Mouse (Mus musculus): ENCODE data around the gene Tmem72. TPM values are rescaled to one million over a fixed set of nuclear protein-coding genes. Genes with fewer than 3 reads are reported as not detected.

Tmem72 gene
- total RNA-seq, 2 experiments from 2014 or later: 0.03 to 0.13 TPM

- no peak for DNase-seq
Measured at GRCm38 (mm10) chr6:116649811-116650210, 66.9 kb downstream of the Tmem72 start.

- peak; percentile 86 for DNase-seq
Measured at GRCm38 (mm10) chr6:116647763-116648162, 69.0 kb downstream of the Tmem72 start.

GRCm38 (mm10) chr6:116644335-116644734, 72.4 kb downstream of the Tmem72 start:
- no peak for DNase-seq

- DNase-seq: no peak
Measured at GRCm38 (mm10) chr6:116643881-116644280, 72.8 kb downstream of the Tmem72 start.

- no peak for DNase-seq
Measured at GRCm38 (mm10) chr6:116642942-116643341, 73.8 kb downstream of the Tmem72 start.

- no peak for DNase-seq
Measured at GRCm38 (mm10) chr6:116639663-116640062, 77.0 kb downstream of the Tmem72 start.

- no peak for DNase-seq
Measured at GRCm38 (mm10) chr6:116638871-116639270, 77.8 kb downstream of the Tmem72 start.

- peak; percentile 38 for DNase-seq
Measured at GRCm38 (mm10) chr6:116637496-116637895, 79.2 kb downstream of the Tmem72 start.

- DNase-seq: no peak
Measured at GRCm38 (mm10) chr6:116636581-116637235, 80.0 kb downstream of the Tmem72 start.

GRCm38 (mm10) chr6:116635251-116636180, 81.2 kb downstream of the Tmem72 start:
- DNase-seq: peak; percentile 75

- DNase-seq: no peak
Measured at GRCm38 (mm10) chr6:116633741-116634695, 82.7 kb downstream of the Tmem72 start.

- DNase-seq: no peak
Measured at GRCm38 (mm10) chr6:116632129-116632528, 84.6 kb downstream of the Tmem72 start.

GRCm38 (mm10) chr6:116629766-116630165, 86.9 kb downstream of the Tmem72 start:
- no peak for DNase-seq

Small RNA genes within 50 kb of the gene (microRNA-seq; reads per million reads assigned to microRNA genes)
- 0.74 to 0.79 reads per million in 2 experiments for gene Mir7043 (ENCODE audit: borderline replicate concordance in 2 of 2)

Other genes starting within 250 kb of the Tmem72 start
- not detected for gene Olfr211, start 227.8 kb downstream of the Tmem72 start, total RNA-seq (2021)
- gene Olfr212, start 210.4 kb downstream of the Tmem72 start, total RNA-seq (2021): not detected
- not detected for gene Olfr213, start 178.5 kb downstream of the Tmem72 start, total RNA-seq (2021)
- 1 to 10 TPM in 1 of 2 experiments, under 1 TPM in 1; 0.78 to 1.4 TPM for gene Gm5580, start 165.8 kb downstream of the Tmem72 start, total RNA-seq (2021)
- gene Olfr214, start 162.7 kb downstream of the Tmem72 start, total RNA-seq (2021): not detected
- gene Olfr215, start 132.7 kb downstream of the Tmem72 start, total RNA-seq (2021): not detected
- 1 to 10 TPM; 7.9 to 8.4 TPM for gene Zfp422, start 87.9 kb downstream of the Tmem72 start, total RNA-seq (2021)
- 1 to 10 TPM; 1.5 to 7.2 TPM for gene Depp1, start 66.3 kb downstream of the Tmem72 start, total RNA-seq (2021)
- 1 to 10 TPM; 1.2 to 2.3 TPM for gene Rassf4, start 43.0 kb downstream of the Tmem72 start, total RNA-seq (2021)

Measured in gastrocnemius, postnatal 25 days (tissue).